Mouse (Mus musculus) CH12.LX (cell line): ENCODE data around the gene Tbrg4. TPM values are rescaled to one million over a fixed set of nuclear protein-coding genes. Genes with fewer than 3 reads are reported as not detected.

Experiments
- DNase-seq: peaks from one replicate; pipeline ENCODE4 v3.0.0-alpha.2; 2013; ENCODE audit errors: extremely low read depth
- H3K27ac ChIP-seq: 2 replicates; pipeline ENCODE4 v1.5.1; 2012; ENCODE audit warnings: low read depth, mild to moderate bottlenecking, control low read depth, moderate library complexity; ENCODE audit not compliant: insufficient read depth
- H3K27me3 ChIP-seq: replicated peaks from 2 replicates; pipeline ENCODE3; 2012; ENCODE audit warnings: inconsistent platforms
- H3K36me3 ChIP-seq, 2 experiments: replicated peaks in 1 of 2; 2 replicates each; pipeline versions ENCODE3 to v1.6.1; 2012; ENCODE audit warnings: inconsistent platforms in 1 of 2, low read length in 1 of 2, mild to moderate bottlenecking in 1 of 2, mixed read lengths in 1 of 2, moderate library complexity in 1 of 2; ENCODE audit not compliant: control insufficient read depth in 1 of 2, insufficient read depth in 1 of 2
- H3K4me1 ChIP-seq, 2 experiments: 2 replicates each; pipeline ENCODE4 v1.6.1; 2012; ENCODE audit warnings: inconsistent platforms in 1 of 2, moderate library complexity in 1 of 2; ENCODE audit not compliant: insufficient read depth in 2 of 2, control insufficient read depth in 1 of 2
- H3K4me2 ChIP-seq: 2 replicates; pipeline ENCODE4 v1.6.1; 2012; ENCODE audit warnings: low read depth, mild to moderate bottlenecking, control low read depth; ENCODE audit not compliant: poor library complexity, insufficient read depth, severe bottlenecking
- H3K4me3 ChIP-seq, 3 experiments: fragments of 150-350 bp in 1 of 3; sonication (generic) in 1 of 3; replicated peaks in 1 of 3; 2 replicates each; pipeline versions ENCODE3 to v1.5.1; 2011 to 2012; ENCODE audit warnings: low read depth in 2 of 3, low read length in 2 of 3, mild to moderate bottlenecking in 2 of 3, moderate library complexity in 2 of 3, control low read depth in 1 of 3, improper control_type of control experiment in 1 of 3, inconsistent platforms in 1 of 3, mixed read lengths in 1 of 3; ENCODE audit not compliant: poor library complexity in 1 of 3
- H3K79me2 ChIP-seq: replicated peaks from 2 replicates; pipeline ENCODE4 v1.6.1; 2012; ENCODE audit warnings: mild to moderate bottlenecking, moderate library complexity; ENCODE audit not compliant: control insufficient read depth, poor library complexity, insufficient read depth, severe bottlenecking; ENCODE audit errors: extremely low read depth
- H3K9ac ChIP-seq: 2 replicates; pipeline ENCODE4 v1.6.1; 2012; ENCODE audit warnings: low read depth, mild to moderate bottlenecking, control low read depth, moderate library complexity; ENCODE audit not compliant: insufficient read depth
- H3K9me3 ChIP-seq: replicated peaks from 2 replicates; pipeline ENCODE3; 2012; ENCODE audit warnings: low read length, inconsistent platforms, mixed read lengths
- BHLHE40 ChIP-seq: IDR thresholded peaks from 2 replicates; pipeline ENCODE4 v1.6.1; 2011; ENCODE audit warnings: mild to moderate bottlenecking, low read depth, low read length, improper control_type of control experiment
- CTCF ChIP-seq, 2 experiments: IDR thresholded peaks in 1 of 2; conservative IDR thresholded peaks in 1 of 2; 2 replicates each; pipeline ENCODE4 v1.5.1; 2011 to 2012; ENCODE audit warnings: low read depth in 2 of 2, low read length in 2 of 2, improper control_type of control experiment in 1 of 2, inconsistent platforms in 1 of 2, mild to moderate bottlenecking in 1 of 2, moderate library complexity in 1 of 2
- GABPA ChIP-seq: IDR thresholded peaks from 2 replicates; pipeline ENCODE4 v1.6.1; 2012; ENCODE audit warnings: low read depth, low read length, improper control_type of control experiment, inconsistent platforms; ENCODE audit not compliant: insufficient replicate concordance
- HCFC1 ChIP-seq: IDR thresholded peaks from 2 replicates; pipeline ENCODE4 v1.6.1; 2012; ENCODE audit warnings: low read depth, mild to moderate bottlenecking, inconsistent platforms, low read length, improper control_type of control experiment
- IRF4 ChIP-seq: IDR thresholded peaks from 2 replicates; pipeline ENCODE4 v1.6.1; 2014; ENCODE audit warnings: low read depth, mild to moderate bottlenecking, inconsistent platforms, low read length, improper control_type of control experiment
- JUN ChIP-seq: IDR thresholded peaks from 2 replicates; pipeline ENCODE4 v1.6.1; 2011; ENCODE audit warnings: low read depth, mild to moderate bottlenecking, low read length, improper control_type of control experiment, moderate library complexity; ENCODE audit not compliant: insufficient read depth
- MAZ ChIP-seq: IDR thresholded peaks from 2 replicates; pipeline ENCODE4 v1.6.1; 2012; ENCODE audit warnings: low read depth, mild to moderate bottlenecking, inconsistent platforms, low read length, improper control_type of control experiment, moderate library complexity
- MEF2A ChIP-seq: IDR thresholded peaks from 2 replicates; pipeline ENCODE4 v1.6.1; 2014; ENCODE audit warnings: low read depth, mild to moderate bottlenecking, inconsistent platforms, low read length, improper control_type of control experiment, borderline replicate concordance
- MXI1 ChIP-seq: IDR thresholded peaks from 2 replicates; pipeline ENCODE4 v1.6.1; 2011; ENCODE audit warnings: mild to moderate bottlenecking, low read depth, low read length, improper control_type of control experiment
- NRF1 ChIP-seq: IDR thresholded peaks from 2 replicates; pipeline ENCODE4 v1.6.1; 2014; ENCODE audit warnings: low read depth, mild to moderate bottlenecking, inconsistent platforms, low read length, improper control_type of control experiment, moderate library complexity
- SIN3A ChIP-seq: IDR thresholded peaks from 2 replicates; pipeline ENCODE4 v1.6.1; 2012; ENCODE audit warnings: low read length, improper control_type of control experiment, inconsistent platforms
- SMC3 ChIP-seq: IDR thresholded peaks from 2 replicates; pipeline ENCODE4 v1.6.1; 2011; ENCODE audit warnings: low read depth, low read length, improper control_type of control experiment
- USF1 ChIP-seq: IDR thresholded peaks from 2 replicates; pipeline ENCODE4 v1.6.1; 2014; ENCODE audit warnings: low read depth, mild to moderate bottlenecking, inconsistent platforms, low read length, improper control_type of control experiment
- USF2 ChIP-seq: conservative IDR thresholded peaks from 2 replicates; pipeline ENCODE4 v1.6.1; 2011; ENCODE audit warnings: low read depth, low read length, improper control_type of control experiment
- dilution Hi-C: fragments of 300-500 bp; cut with MboI; formaldehyde crosslinking; loops from 2 replicates; pipeline ENCODE4 v1.14.3; 2020; ENCODE audit warnings: low sequenced_read_pairs; ENCODE audit not compliant: extremely low pct_unique_long_range_greater_than_20kb, extremely low pct_ligation_motif_present
- in situ Hi-C: fragments of 300-500 bp; cut with MboI; formaldehyde crosslinking; loops from 3 replicates; pipeline ENCODE4 v1.14.3; 2019; ENCODE audit warnings: low sequenced_read_pairs, low pct_ligation_motif_present, low pct_unique_long_range_greater_than_20kb, mixed read lengths
- polyA plus RNA-seq: library from polyadenylated mRNA; unstranded; fragments of >175 nt; gene quantifications from 2 replicates; pipeline ENCODE4 v1.2.1, GENCODE M21; 2012; ENCODE audit warnings: low read depth; ENCODE audit not compliant: insufficient read length
- total RNA-seq, 2 experiments: library from RNA; depleted of rRNA; stranded (reverse); fragments of 300-350 nt in 1 of 2; fragments of >200 nt in 1 of 2; gene quantifications; 2 replicates each; pipeline ENCODE4 v1.2.3; 2012 to 2014

The Tbrg4 gene
- total and polyA plus RNA-seq, 3 experiments: 69.0 to 191 (median 93.1) TPM

DNA sequence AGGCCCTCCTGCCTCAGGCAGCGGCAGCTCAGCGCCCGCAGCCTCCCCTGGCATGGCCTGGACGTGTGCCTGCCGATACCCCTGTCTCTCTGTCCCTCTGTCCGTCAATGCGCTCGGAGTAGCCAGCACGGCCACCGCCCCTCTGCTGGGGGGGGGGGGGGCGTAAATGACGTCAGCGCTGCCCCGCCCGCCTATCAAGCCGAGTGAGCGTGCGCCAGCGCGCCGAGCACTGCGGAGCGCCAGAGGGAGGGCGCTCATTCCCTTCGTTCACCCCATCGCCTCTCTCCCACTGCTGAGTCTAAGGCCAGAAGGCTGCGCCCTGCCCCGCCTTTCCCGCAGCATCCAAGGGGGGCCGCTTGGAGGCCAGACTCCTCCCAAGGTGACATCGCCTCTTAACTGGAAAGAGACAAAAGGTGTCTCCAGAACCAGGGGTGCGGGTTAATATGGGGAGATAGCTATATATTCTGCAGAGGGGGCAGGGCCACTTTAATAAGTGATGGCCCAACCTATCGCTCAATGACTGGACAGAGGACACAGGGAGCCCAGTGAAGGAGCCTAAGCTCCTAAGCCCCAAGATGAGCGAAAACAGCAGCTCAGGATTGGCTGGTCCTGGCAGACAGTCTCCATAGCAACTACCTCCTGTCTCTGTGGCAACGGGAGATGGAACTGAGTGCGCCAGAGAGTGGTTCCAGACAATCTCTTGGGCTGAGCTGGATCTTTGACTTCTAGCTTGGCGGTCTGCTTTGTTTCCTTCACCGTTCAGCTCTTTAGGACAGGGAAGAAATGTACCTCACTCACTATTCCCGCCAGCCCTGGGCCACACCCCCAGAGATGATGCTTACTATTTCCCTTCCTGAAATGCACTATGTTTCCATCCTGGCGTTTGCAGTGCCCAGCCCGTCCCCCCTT, 20.1 kb downstream of the Tbrg4 start, which contains the start of gene Nacad:
TSS of gene Nacad (minus strand) at position 563 of the 909 bp plus-strand sequence.
- peaks cover 1 to 19% of the 10 kb centered on the region in 2 experiments for H3K36me3 ChIP-seq
- H3K4me2 ChIP-seq: no peak within 1 kb of the TSS; the same call in 1 of the 2 replicates
- in situ Hi-C loops: no loop called here
- no peak for DNase-seq
- H3K79me2 ChIP-seq: no peaks in the 10 kb centered on the region
- H3K4me3 ChIP-seq: no peak within 1 kb of the TSS
- H3K9me3 ChIP-seq: no peaks in the 10 kb centered on the region
- dilution Hi-C loops: no loop called here
- H3K27ac ChIP-seq: no peak within 1 kb of the TSS
- TF ChIP-seq MAZ: no peak
- no peak for TF ChIP-seq SIN3A
- TF ChIP-seq GABPA: no peak
- TF ChIP-seq USF2: no peak
- TF ChIP-seq JUN: no peak
- TF ChIP-seq BHLHE40: no peak
- no peak for TF ChIP-seq USF1
- peak; percentile 54; the same call in 1 of the 2 replicates for TF ChIP-seq MXI1
- TF ChIP-seq HCFC1: no peak
- TF ChIP-seq NRF1: peak; percentile 67
- H3K9ac ChIP-seq: no peak within 1 kb of the TSS
- no peaks in the 10 kb centered on the region for H3K27me3 ChIP-seq
- peaks cover 9 to 11% of the 10 kb centered on the region in 2 experiments; a peak in 3 of 4 replicates for H3K4me1 ChIP-seq

DNA sequence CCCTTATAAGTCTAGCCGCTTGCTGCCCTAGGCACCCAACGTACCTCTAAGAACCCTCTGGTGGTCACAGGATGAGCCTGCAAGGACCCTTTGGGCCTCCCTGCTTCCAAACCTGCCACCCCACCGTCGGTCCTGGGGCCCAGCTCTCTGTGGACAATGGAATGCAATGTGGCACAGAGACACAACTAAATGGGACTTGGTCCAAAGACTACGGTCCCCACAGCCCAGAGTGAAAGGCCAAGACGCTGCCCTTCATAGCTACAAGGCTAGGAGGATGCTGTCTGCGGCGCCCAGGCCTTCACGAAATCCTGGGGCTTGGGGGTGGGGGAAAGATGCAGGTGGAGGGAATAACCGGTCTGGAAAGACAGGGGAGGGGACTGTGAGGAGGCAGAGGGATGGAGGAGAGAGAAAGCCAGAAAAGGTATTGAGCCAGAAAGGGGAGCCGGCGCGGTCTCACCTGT, 20.8 kb downstream of the Tbrg4 start:
- no peak overlapping the region for H3K4me3 ChIP-seq
- H3K4me1 ChIP-seq: peaks cover 9 to 11% of the 10 kb centered on the region in 2 experiments; a peak in 3 of 4 replicates
- no peaks in the 10 kb centered on the region for H3K79me2 ChIP-seq
- no peak overlapping the region for H3K4me2 ChIP-seq
- TF ChIP-seq MEF2A (no peak), SMC3 (peak; percentile 11), IRF4 (no peak), BHLHE40 (no peak), CTCF (conservative IDR thresholded peaks at IDR 0.05 in 1 of 2, IDR thresholded peaks at IDR 0.05 in 1 of 2; ENCODE audit: low read depth in 2 of 2, low read length in 2 of 2) (peak in 1 of 2 experiments; percentile 8; a peak in 1 of 4 replicates)
- no peaks in the 10 kb centered on the region for H3K9me3 ChIP-seq
- dilution Hi-C loops: no loop called here
- H3K36me3 ChIP-seq: peaks cover 0 to 15% of the 10 kb centered on the region in 2 experiments
- in situ Hi-C loops: no loop called here
- DNase-seq: no peak
- H3K9ac ChIP-seq: no peak overlapping the region
- no peaks in the 10 kb centered on the region for H3K27me3 ChIP-seq
- H3K27ac ChIP-seq: no peak overlapping the region
